Mouse (Mus musculus) liver, embryonic 16.5 days (tissue): Measurements from ENCODE around the gene Ddi2. TPM values are rescaled to one million over a fixed set of nuclear protein-coding genes. Genes with fewer than 3 reads are reported as not detected.
"Not testable (repeated sequence)": the region's sequence is repeated elsewhere in the genome, so short reads cannot be mapped to it uniquely, and the experiment has no call there.

Experiments used
- ATAC-seq: fragments of 200-750 bp; cut with Nextera tagmentation; 2 replicates; pipeline ENCODE4 v1.8.0; 2017; ENCODE audit warnings: low read depth, mild to moderate bottlenecking, moderate number of reproducible peaks, moderate library complexity
- H3K27ac ChIP-seq: fragments of 300-500 bp; sonication (generic); 2 replicates; pipeline ENCODE4 v1.5.1; 2014; ENCODE audit warnings: mild to moderate bottlenecking, low read length
- H3K27me3 ChIP-seq: fragments of 300-500 bp; sonication (generic); 2 replicates; pipeline ENCODE4 v1.6.1; 2014; ENCODE audit warnings: low read depth, low read length, mixed read lengths; ENCODE audit not compliant: control insufficient read depth, insufficient read depth
- H3K36me3 ChIP-seq: fragments of 300-500 bp; sonication (generic); 2 replicates; pipeline ENCODE4 v1.6.1; 2014; ENCODE audit warnings: mild to moderate bottlenecking; ENCODE audit not compliant: control insufficient read depth, insufficient read depth
- H3K4me1 ChIP-seq: fragments of 300-500 bp; sonication (generic); 2 replicates; pipeline ENCODE4 v1.6.1; 2014; ENCODE audit warnings: low read depth, low read length, mixed read lengths; ENCODE audit not compliant: control insufficient read depth
- H3K4me2 ChIP-seq: fragments of 300-500 bp; sonication (generic); 2 replicates; pipeline ENCODE4 v1.6.1; 2014; ENCODE audit warnings: low read depth, low read length, mixed read lengths
- H3K4me3 ChIP-seq: fragments of 300-500 bp; sonication (generic); 2 replicates; pipeline ENCODE4 v1.5.1; 2014; ENCODE audit warnings: low read depth, mild to moderate bottlenecking, low read length
- H3K9ac ChIP-seq: fragments of 300-500 bp; sonication (generic); 2 replicates; pipeline ENCODE4 v1.6.1; 2014; ENCODE audit warnings: low read depth, low read length
- H3K9me3 ChIP-seq: fragments of 300-500 bp; sonication (generic); replicated peaks from 2 replicates; pipeline ENCODE4 v1.6.1; 2016; ENCODE audit warnings: low read length; ENCODE audit not compliant: control insufficient read depth
- WGBS: fragments of 180-500 bp; shearing (Covaris S2); extraction: QIAGEN DNeasy Blood & Tissue Kit; methylation state at CpG from one replicate; pipeline ENCODE4 v1.1.7; 2014; ENCODE audit not compliant: insufficient replicate concordance; 5-methylcytosine and 5-hydroxymethylcytosine counted together
- polyA plus RNA-seq: library from polyadenylated mRNA; unstranded; fragments of >200 nt; fragmentation: Nextera tagmentation; extraction: Ambion mirVana; gene quantifications from 2 replicates; pipeline ENCODE4 v1.2.1, GENCODE M21; 2015

Gene Ddi2
- polyA plus RNA-seq, result 13.9 and 14.5 TPM in 2 replicates

DNA sequence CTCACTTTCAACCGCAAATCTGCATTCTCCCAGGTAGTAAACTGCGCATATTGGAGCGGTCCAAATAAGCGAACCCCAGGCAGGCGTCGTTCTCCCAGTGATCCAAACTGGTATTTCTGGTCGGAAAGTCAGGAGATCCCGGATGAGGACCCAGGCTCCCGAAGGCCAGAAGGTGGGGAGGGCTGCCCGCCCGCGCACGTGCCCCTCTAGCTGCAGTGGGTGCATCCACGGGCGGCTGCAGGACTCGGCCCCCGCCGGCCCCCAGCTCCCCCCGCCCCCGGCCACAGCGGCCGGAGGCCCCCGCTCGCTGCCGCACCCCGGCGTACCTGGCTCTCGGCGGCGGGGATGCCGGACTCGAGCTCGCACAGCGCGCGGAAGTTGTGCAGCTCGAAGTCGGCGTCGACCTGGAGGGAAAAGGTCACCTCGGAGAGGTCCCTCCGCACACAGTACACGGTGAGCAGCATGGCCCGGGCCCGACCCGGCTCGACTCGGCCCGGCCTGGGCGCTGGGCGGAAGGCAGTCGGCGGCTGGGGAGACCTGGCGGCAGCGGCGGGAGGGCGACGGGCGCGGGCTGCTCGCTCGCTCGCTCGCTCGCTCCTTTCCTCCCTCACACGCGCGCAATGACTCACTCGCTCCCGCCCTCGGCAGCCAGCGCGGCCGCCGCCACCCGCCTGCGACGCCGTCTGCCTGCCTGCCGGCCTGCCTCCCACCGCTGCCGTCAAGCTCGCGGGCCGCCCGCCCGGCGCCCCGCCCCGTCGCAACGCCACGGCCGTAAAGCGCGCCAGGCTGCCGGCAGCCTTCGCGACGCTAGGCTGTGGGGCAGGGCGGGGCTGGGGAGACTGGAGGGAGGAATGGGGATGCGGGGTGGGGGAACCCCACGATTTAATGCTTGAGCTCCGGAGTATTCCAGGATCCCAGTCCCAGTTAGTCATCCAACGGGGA lies at the start of gene Ddi2:
Gene Ddi2 (minus strand): TSS at position 689 of the 942 bp plus-strand sequence.
- no peaks in the 10 kb centered on the region for H3K27me3 ChIP-seq
- peak within 1 kb of the TSS; percentile 97 for H3K27ac ChIP-seq
- peak; percentile 87 for ATAC-seq
- H3K9ac ChIP-seq, result peak within 1 kb of the TSS; percentile 97
- H3K36me3 ChIP-seq, result peaks cover 11% of the 10 kb centered on the region
- H3K4me1 ChIP-seq, result peaks cover 50% of the 10 kb centered on the region
- H3K9me3 ChIP-seq, result no peaks in the 10 kb centered on the region
- H3K4me3 ChIP-seq, result peak within 1 kb of the TSS; percentile 96
- WGBS, result under 1% methylated on average over 89 of the region's 105 CpGs
- peak within 1 kb of the TSS; percentile 85 for H3K4me2 ChIP-seq

DNA sequence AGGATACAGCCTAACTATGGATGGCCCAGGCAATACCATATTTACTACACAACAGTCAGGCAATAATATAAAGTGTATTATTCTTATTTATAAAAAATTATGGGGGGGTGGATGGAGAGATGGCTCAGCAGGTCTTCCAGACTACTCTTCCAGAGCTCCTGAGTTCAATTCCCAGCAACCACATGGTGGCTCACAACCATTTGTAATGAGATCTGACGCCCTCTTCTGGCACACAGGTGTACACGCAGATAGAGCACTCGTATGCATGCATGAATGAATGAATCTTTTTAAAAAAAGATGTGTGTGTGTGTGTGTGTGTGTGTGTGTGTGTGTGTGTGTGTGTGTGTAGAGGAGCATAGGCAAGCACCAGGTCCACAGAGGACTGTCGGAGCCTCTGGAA lies 49.8 kb upstream of the Ddi2 start:
- H3K9me3 ChIP-seq, H3K4me2 ChIP-seq, ATAC-seq, H3K27ac ChIP-seq, H3K4me3 ChIP-seq, H3K27me3 ChIP-seq, H3K9ac ChIP-seq: not testable (repeated sequence)
- 85% methylated on average over 4 of the region's 4 CpGs for WGBS
- Histone ChIP-seq H3K36me3 (peaks cover 36% of the 10 kb centered on the region), H3K4me1 (peaks cover 40% of the 10 kb centered on the region)

- Histone ChIP-seq H3K9ac (no peak overlapping the region), H3K9me3 (no peaks in the 10 kb centered on the region), H3K27me3 (no peaks in the 10 kb centered on the region), H3K27ac (peak overlapping the region; percentile 70), H3K36me3 (peaks cover 38% of the 10 kb centered on the region), H3K4me3 (no peak overlapping the region), H3K4me2 (no peak overlapping the region), H3K4me1 (peaks cover 52% of the 10 kb centered on the region)
- WGBS, result 22% methylated on average over 8 of the region's 8 CpGs
- no peak for ATAC-seq
These were observed 48.6 kb upstream of the Ddi2 start for GRCm38 (mm10) chr4:141771823-141772222.

DNA sequence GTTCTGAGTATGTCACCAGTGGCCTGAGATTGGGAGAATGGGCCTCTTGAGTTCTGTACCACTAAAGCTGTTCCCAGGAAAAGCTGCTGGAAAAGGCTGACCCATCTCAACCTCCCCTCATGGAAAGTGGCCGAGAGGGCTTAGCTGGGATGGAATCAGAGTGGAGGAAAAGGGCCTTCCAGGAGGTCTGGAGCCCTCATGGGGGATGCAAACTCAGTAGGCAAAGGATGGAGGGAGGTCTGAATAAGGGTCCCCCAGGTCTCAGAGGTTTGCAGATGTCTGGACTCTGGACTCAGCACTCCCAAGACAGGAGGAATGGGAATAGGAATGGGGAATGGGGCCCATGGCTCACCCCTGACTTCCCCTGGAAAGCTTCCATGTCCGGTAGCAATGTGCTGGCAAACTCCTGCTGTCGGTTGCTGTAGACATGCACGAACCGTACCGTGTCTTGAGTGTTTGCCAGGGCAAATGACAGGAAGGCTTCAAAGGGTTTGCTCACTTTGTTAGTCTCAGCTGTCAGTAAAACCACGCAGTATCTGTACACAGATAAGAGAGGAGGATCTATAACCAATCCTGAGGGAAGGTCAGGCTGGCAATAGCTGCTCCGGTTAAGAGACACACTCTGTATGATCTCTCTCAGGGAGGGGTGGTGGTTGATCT lies 46.4 kb upstream of the Ddi2 start:
- peak overlapping the region; percentile 16 for H3K27ac ChIP-seq
- no peak overlapping the region for H3K4me2 ChIP-seq
- H3K9ac ChIP-seq, result peak overlapping the region; percentile 20; the same call in 1 of the 2 replicates
- 48% methylated on average over 8 of the region's 8 CpGs for WGBS
- no peaks in the 10 kb centered on the region for H3K27me3 ChIP-seq
- H3K4me1 ChIP-seq, result peaks cover 63% of the 10 kb centered on the region
- H3K4me3 ChIP-seq, result no peak overlapping the region
- H3K36me3 ChIP-seq, result peaks cover 30% of the 10 kb centered on the region
- ATAC-seq, result no peak
- no peaks in the 10 kb centered on the region for H3K9me3 ChIP-seq

GRCm38 (mm10) chr4:141767353-141768036 lies 44.3 kb upstream of the Ddi2 start:
- Histone ChIP-seq H3K36me3 (peaks cover 34% of the 10 kb centered on the region), H3K9me3 (no peaks in the 10 kb centered on the region), H3K4me1 (peaks cover 63% of the 10 kb centered on the region), H3K4me2 (peak overlapping the region; percentile 63), H3K27ac (peak overlapping the region; percentile 88), H3K4me3 (peak overlapping the region; percentile 53), H3K27me3 (no peaks in the 10 kb centered on the region), H3K9ac (peak overlapping the region; percentile 59)
- WGBS, result 42% methylated on average over 19 of the region's 19 CpGs
- ATAC-seq, result peak; percentile 92

GRCm38 (mm10) chr4:141766668-141767352 lies 43.6 kb upstream of the Ddi2 start:
- ATAC-seq, result no peak
- Histone ChIP-seq H3K36me3 (peaks cover 34% of the 10 kb centered on the region), H3K4me2 (peak overlapping the region; percentile 63), H3K4me1 (peaks cover 60% of the 10 kb centered on the region), H3K9ac (peak overlapping the region; percentile 59), H3K4me3 (peak overlapping the region; percentile 53), H3K27me3 (no peaks in the 10 kb centered on the region), H3K27ac (peak overlapping the region; percentile 88), H3K9me3 (no peaks in the 10 kb centered on the region)
- 59% methylated on average over 19 of the region's 19 CpGs for WGBS

DNA sequence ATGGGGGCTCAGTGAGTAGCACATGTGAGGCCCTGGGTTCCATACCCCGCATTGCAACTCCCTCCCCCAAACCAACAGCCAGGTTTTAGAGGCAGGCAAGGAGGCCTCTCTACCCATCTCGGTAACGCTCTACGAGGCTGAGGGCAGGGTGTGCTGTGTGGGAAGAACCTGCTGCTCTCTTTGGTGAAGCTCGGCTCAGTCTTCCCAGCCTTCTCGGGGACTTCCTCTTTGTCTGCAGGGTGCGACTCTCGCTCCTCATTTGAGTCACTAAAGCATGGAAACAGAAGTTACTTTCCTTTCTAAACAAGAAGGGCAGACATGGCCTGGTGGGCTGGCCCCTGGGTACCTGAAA lies 43.1 kb upstream of the Ddi2 start:
- Histone ChIP-seq H3K27ac (peak overlapping the region; percentile 88), H3K9me3 (no peaks in the 10 kb centered on the region), H3K4me2 (peak overlapping the region; percentile 63), H3K36me3 (peaks cover 34% of the 10 kb centered on the region), H3K9ac (peak overlapping the region; percentile 59; the same call in 1 of the 2 replicates), H3K27me3 (no peaks in the 10 kb centered on the region), H3K4me3 (peak overlapping the region; percentile 53), H3K4me1 (peaks cover 55% of the 10 kb centered on the region)
- WGBS, result 45% methylated on average over 8 of the region's 8 CpGs
- no peak for ATAC-seq

DNA sequence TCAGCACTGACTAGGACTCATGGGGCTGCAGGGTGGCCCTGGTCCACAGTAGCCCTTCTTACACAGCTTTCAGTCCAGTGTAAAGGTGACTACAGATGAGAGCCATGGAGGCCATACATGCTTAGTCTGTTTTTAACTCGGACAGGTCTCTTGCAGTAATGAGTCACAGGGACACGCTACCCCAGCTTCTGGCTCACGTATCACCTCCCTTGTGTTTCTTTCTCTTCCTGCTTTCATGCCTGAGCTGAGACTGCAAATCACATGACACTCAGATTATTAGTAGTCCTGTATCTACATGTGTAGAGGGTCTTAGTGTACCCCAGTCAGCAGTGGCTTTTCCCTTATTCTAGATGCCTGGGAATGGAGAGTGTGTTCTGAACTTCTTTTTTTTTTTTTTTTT lies 41.8 kb upstream of the Ddi2 start:
- 92% methylated on average over 3 of the region's 3 CpGs for WGBS
- no peaks in the 10 kb centered on the region for H3K9me3 ChIP-seq
- H3K4me2 ChIP-seq, result no peak overlapping the region
- no peak overlapping the region for H3K27ac ChIP-seq
- ATAC-seq, result no peak
- peaks cover 42% of the 10 kb centered on the region for H3K4me1 ChIP-seq
- H3K36me3 ChIP-seq, result peaks cover 28% of the 10 kb centered on the region
- H3K4me3 ChIP-seq, result no peak overlapping the region
- no peak overlapping the region for H3K9ac ChIP-seq
- H3K27me3 ChIP-seq, result no peaks in the 10 kb centered on the region
